Mouse (Mus musculus) kidney, postnatal 0 days (tissue): ENCODE results near the gene Clcn2. TPM values are rescaled to one million over a fixed set of nuclear protein-coding genes. Genes with fewer than 3 reads are reported as not detected.

Experiments
- ATAC-seq: fragments of 200-750 bp; cut with Nextera tagmentation; replicated peaks from 2 replicates; pipeline ENCODE4 v1.8.0; 2017; ENCODE audit warnings: low read depth, moderate number of reproducible peaks, moderate TSS enrichment, moderate library complexity; ENCODE audit not compliant: low FRiP score
- DNase-seq: peaks from one replicate; pipeline ENCODE4 v3.0.0-alpha.2; 2016; ENCODE audit warnings: low spot score
- H3K27ac ChIP-seq: fragments of 300-500 bp; sonication (generic); 2 replicates; pipeline ENCODE4 v1.5.1; 2014; ENCODE audit warnings: mild to moderate bottlenecking
- H3K27me3 ChIP-seq: fragments of 300-500 bp; sonication (generic); 2 replicates; pipeline ENCODE4 v1.6.1; 2014; ENCODE audit warnings: low read length, mixed read lengths; ENCODE audit not compliant: insufficient read depth
- H3K36me3 ChIP-seq: fragments of 300-500 bp; sonication (generic); 2 replicates; pipeline ENCODE4 v1.6.1; 2014; ENCODE audit warnings: low read length, mixed read lengths; ENCODE audit not compliant: insufficient read depth
- H3K4me1 ChIP-seq: fragments of 300-500 bp; sonication (generic); replicated peaks from 2 replicates; pipeline ENCODE4 v1.6.1; 2014; ENCODE audit warnings: antibody characterized with exemption, low read length, mixed read lengths; ENCODE audit not compliant: insufficient read depth
- H3K4me2 ChIP-seq: fragments of 300-500 bp; sonication (generic); 2 replicates; pipeline ENCODE4 v1.6.1; 2014; ENCODE audit warnings: mild to moderate bottlenecking, low read length, moderate library complexity, mixed read lengths
- H3K4me3 ChIP-seq: fragments of 300-500 bp; sonication (generic); replicated peaks from 2 replicates; pipeline ENCODE4 v1.5.1; 2014; ENCODE audit warnings: low read depth, low read length
- H3K9ac ChIP-seq: fragments of 300-500 bp; sonication (generic); 2 replicates; pipeline ENCODE4 v1.6.1; 2014; ENCODE audit warnings: low read depth, low read length
- H3K9me3 ChIP-seq: fragments of 300-500 bp; sonication (generic); replicated peaks from 2 replicates; pipeline ENCODE4 v1.6.1; 2016; ENCODE audit warnings: low read length, inconsistent platforms, mixed read lengths
- CTCF ChIP-seq: IDR thresholded peaks from 2 replicates; pipeline ENCODE4 v1.5.1; 2016; ENCODE audit warnings: antibody characterized with exemption, low read depth, mild to moderate bottlenecking, moderate library complexity
- WGBS: fragments of 180-500 bp; shearing (Covaris S2); extraction: QIAGEN DNeasy Blood & Tissue Kit; methylation state at CpG from one replicate; pipeline ENCODE4 v1.1.7; 2014; 5-methylcytosine and 5-hydroxymethylcytosine counted together
- polyA plus RNA-seq: library from polyadenylated mRNA; unstranded; fragments of >200 nt; fragmentation: Nextera tagmentation; extraction: Ambion mirVana; gene quantifications from 2 replicates; pipeline ENCODE4 v1.2.1, GENCODE M21; 2015

The Clcn2 gene
- polyA plus RNA-seq, 1 experiment from 2014 or later, result 10.7 TPM

GRCm38 (mm10) chr16:20746641-20747040 is 29.1 kb upstream of the Clcn2 start:
- no peak for TF ChIP-seq CTCF
- DNase-seq (peak; percentile 48), ATAC-seq (no peak)
- H3K36me3 ChIP-seq, result no peaks in the 10 kb centered on the region
- no peak overlapping the region for H3K4me3 ChIP-seq
- no peak overlapping the region for H3K9ac ChIP-seq
- WGBS, result 60% methylated on average over 6 of the region's 6 CpGs
- no peak overlapping the region for H3K4me2 ChIP-seq
- H3K27ac ChIP-seq, result no peak overlapping the region
- H3K4me1 ChIP-seq, result no peaks in the 10 kb centered on the region
- no peaks in the 10 kb centered on the region for H3K9me3 ChIP-seq
- H3K27me3 ChIP-seq, result no peaks in the 10 kb centered on the region

DNA sequence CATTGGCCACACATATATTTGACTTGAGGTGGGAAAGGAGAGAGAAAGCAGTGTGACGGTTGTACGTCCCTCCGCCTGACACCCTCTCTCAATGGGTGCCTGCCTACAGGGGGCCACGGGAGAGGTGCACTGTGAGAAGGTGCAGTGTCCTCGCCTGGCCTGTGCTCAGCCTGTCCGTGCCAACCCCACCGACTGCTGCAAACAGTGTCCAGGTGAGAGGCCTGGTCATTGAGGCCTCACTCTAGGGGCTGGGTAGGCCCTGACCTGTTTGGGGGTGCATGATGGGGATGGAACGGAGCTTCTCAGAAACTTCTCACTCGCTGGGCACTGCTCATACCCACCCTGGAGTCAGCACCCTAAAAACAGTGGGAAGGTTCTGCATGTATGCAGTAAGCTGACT is 22.3 kb upstream of the Clcn2 start:
- H3K4me3 ChIP-seq, result no peak overlapping the region
- no peaks in the 10 kb centered on the region for H3K4me1 ChIP-seq
- H3K9ac ChIP-seq, result no peak overlapping the region
- ATAC-seq (no peak), DNase-seq (no peak)
- no peak for TF ChIP-seq CTCF
- 91% methylated on average over 8 of the region's 9 CpGs for WGBS
- no peak overlapping the region for H3K27ac ChIP-seq
- no peaks in the 10 kb centered on the region for H3K9me3 ChIP-seq
- H3K36me3 ChIP-seq, result no peaks in the 10 kb centered on the region
- H3K4me2 ChIP-seq, result no peak overlapping the region
- peaks cover under 1% of the 10 kb centered on the region; the same call in 1 of the 2 replicates for H3K27me3 ChIP-seq

GRCm38 (mm10) chr16:20736823-20737222 is 19.3 kb upstream of the Clcn2 start:
- Histone ChIP-seq H3K27ac (no peak overlapping the region), H3K36me3 (no peaks in the 10 kb centered on the region), H3K27me3 (peaks cover 3% of the 10 kb centered on the region; the same call in 1 of the 2 replicates), H3K4me3 (no peak overlapping the region), H3K4me2 (no peak overlapping the region), H3K4me1 (peaks cover 8% of the 10 kb centered on the region; the same call in 1 of the 2 replicates), H3K9ac (no peak overlapping the region), H3K9me3 (no peaks in the 10 kb centered on the region)
- no peak for TF ChIP-seq CTCF
- 87% methylated on average over 5 of the region's 5 CpGs for WGBS
- no peak for ATAC-seq
- no peak for DNase-seq

DNA sequence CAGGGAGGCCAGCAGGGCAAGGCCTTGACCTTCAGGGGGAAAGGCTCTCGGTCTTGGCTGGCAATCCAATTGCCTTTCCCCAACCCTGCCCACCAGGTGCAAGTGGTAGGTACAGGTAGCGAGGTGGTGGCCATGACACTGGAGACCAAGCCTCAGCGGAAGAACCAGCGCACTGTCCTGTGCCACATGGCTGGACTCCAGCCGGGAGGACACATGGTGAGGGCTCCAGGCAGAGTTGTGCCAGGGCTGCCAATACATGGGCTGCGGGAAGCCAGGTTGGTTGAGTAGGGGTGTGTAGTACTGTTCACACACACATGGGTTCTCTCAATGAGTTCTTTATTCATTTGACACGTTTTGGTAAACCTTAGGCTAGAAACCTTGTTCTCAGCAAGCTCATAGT is 18.6 kb upstream of the Clcn2 start:
- Histone ChIP-seq H3K9me3 (no peaks in the 10 kb centered on the region), H3K36me3 (no peaks in the 10 kb centered on the region), H3K27ac (no peak overlapping the region), H3K27me3 (peaks cover 3% of the 10 kb centered on the region; the same call in 1 of the 2 replicates), H3K4me2 (no peak overlapping the region), H3K4me3 (no peak overlapping the region), H3K9ac (no peak overlapping the region), H3K4me1 (peaks cover 8% of the 10 kb centered on the region; the same call in 1 of the 2 replicates)
- DNase-seq, result no peak
- 91% methylated on average over 7 of the region's 7 CpGs for WGBS
- ATAC-seq, result no peak
- TF ChIP-seq CTCF, result no peak

GRCm38 (mm10) chr16:20735651-20736050 is 18.1 kb upstream of the Clcn2 start:
- no peak for DNase-seq
- WGBS, result 64% methylated on average over 5 of the region's 5 CpGs
- Histone ChIP-seq H3K27ac (no peak overlapping the region), H3K4me1 (peaks cover 8% of the 10 kb centered on the region; the same call in 1 of the 2 replicates), H3K9ac (no peak overlapping the region), H3K27me3 (peaks cover 3% of the 10 kb centered on the region; the same call in 1 of the 2 replicates), H3K4me3 (no peak overlapping the region), H3K9me3 (no peaks in the 10 kb centered on the region), H3K36me3 (no peaks in the 10 kb centered on the region), H3K4me2 (no peak overlapping the region)
- no peak for TF ChIP-seq CTCF
- no peak for ATAC-seq

DNA sequence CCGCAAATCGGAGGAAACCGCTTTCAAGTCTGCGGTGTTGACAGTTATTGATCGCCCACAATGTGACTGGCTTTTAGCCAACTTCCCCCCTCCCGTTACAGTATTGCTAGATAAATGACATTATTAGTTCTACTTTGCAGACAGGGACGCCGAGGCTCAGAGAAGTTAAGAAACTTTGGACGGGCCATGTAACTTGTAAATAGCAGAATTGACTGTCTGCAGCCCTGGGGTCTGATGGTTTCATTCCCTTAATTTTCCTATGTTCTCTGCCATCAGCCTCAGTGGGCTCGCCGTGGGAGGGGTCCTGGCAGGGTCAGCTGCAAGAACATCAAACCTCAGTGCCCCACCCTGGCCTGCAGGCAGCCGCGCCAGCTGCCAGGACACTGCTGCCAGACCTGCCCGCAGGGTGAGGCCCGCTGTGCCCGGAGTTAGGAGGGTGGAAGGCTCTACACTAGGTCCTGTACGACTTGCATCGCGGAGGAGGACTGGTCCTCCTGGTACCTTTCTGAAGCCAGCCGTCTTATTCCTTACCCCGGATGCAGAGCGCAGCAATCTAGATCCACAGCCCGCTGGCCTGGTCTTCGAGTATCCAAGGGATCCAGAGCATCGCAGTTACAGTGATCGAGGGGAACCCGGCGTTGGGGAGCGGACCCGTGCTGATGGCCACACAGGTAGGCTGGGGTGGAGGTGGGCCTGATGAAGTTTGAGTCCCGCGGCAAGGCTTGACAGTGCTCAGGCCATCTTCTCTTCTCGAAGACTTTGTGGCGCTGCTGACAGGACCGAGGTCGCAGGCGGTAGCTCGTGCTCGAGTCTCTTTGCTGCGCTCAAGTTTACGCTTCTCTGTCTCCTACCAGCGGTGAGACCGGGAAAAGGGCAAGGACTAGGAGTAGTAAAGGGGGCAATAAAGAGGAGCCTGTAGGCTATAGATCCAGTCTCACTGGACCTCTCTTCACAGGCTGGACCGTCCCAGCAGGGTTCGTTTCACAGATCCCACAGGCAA is 16.5 kb upstream of the Clcn2 start, which contains the start of gene Thpo:
Gene Thpo (minus strand): TSS at position 781 of the 1,000 bp plus-strand sequence.
- Histone ChIP-seq H3K4me3 (peak within 1 kb of the TSS; percentile 58), H3K4me1 (peaks cover 8% of the 10 kb centered on the region; the same call in 1 of the 2 replicates), H3K4me2 (peak within 1 kb of the TSS; percentile 100), H3K27me3 (peaks cover 3% of the 10 kb centered on the region; the same call in 1 of the 2 replicates), H3K27ac (no peak within 1 kb of the TSS), H3K9ac (peak within 1 kb of the TSS; percentile 62), H3K36me3 (no peaks in the 10 kb centered on the region), H3K9me3 (no peaks in the 10 kb centered on the region)
- no peak for ATAC-seq
- 6% methylated on average over 45 of the region's 45 CpGs for whole genome bisulfite sequencing
- peak; percentile 40 for DNase-seq
- no peak; the same call in 1 of the 2 replicates for TF ChIP-seq CTCF
